Mouse (Mus musculus) embryo, embryonic 10.5 days (tissue): ENCODE measurements at regions not wholly inside any gene's neighbourhood (a gene's known extent, or its start where the extent isn't known, plus 50 kb on each side); places are given as distances from the start of the nearest gene placed in this dataset.

Experiments used
- DNase-seq: peaks from one replicate; pipeline ENCODE4 v3.0.0-alpha.2; 2015; ENCODE audit warnings: low spot score

- no peak for DNase-seq
Observed at GRCm38 (mm10) chr19:60148313-60148965, 78.1 kb downstream of the Fam204a start.

- DNase-seq = no peak
Observed at GRCm38 (mm10) chr19:60146451-60147190, 79.9 kb downstream of the Fam204a start.

DNA sequence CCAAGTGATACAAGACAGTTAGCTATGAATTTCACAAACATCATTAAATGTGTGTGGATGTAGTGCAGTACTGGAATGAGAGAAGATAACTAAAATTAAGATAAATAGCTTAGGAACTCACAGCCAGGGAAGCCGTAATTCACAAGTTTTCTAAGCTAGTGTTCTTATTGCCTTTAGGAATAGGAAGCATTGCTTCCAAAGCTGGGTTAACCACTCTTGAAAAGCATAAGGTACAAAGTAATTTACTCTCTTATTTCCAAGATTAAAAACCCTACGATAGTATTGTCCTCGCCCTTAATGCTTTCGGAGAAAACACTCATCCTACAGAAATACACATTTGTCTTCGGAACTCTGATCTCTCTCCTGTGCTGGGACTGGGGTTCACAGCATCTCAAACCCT, 81.3 kb downstream of the Fam204a start:
- no peak for DNase-seq

GRCm38 (mm10) chr19:60144336-60144989, 82.0 kb downstream of the Fam204a start:
- peak; percentile 97 for DNase-seq

- no peak for DNase-seq
Observed at GRCm38 (mm10) chr19:60138881-60139280, 87.6 kb downstream of the Fam204a start.

DNA sequence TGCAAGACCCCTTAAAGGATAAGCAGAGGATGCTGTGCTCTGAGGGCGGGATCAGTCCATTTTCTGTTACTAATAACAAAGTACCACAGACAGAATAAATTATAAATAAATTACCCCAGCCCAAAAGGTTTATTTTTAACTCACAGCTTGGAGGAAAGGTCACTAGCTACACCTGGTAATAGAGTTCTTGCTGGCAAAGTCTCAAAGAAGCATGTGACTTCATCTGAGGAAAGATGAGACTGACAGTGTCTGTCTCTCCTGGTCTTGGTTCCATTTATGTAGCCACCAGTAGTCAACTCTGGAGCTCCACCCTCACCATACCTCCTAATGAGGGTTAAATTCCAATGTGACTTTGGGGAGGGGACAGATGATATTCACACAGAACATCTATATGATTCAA, 90.0 kb downstream of the Fam204a start:
- DNase-seq = no peak

DNA sequence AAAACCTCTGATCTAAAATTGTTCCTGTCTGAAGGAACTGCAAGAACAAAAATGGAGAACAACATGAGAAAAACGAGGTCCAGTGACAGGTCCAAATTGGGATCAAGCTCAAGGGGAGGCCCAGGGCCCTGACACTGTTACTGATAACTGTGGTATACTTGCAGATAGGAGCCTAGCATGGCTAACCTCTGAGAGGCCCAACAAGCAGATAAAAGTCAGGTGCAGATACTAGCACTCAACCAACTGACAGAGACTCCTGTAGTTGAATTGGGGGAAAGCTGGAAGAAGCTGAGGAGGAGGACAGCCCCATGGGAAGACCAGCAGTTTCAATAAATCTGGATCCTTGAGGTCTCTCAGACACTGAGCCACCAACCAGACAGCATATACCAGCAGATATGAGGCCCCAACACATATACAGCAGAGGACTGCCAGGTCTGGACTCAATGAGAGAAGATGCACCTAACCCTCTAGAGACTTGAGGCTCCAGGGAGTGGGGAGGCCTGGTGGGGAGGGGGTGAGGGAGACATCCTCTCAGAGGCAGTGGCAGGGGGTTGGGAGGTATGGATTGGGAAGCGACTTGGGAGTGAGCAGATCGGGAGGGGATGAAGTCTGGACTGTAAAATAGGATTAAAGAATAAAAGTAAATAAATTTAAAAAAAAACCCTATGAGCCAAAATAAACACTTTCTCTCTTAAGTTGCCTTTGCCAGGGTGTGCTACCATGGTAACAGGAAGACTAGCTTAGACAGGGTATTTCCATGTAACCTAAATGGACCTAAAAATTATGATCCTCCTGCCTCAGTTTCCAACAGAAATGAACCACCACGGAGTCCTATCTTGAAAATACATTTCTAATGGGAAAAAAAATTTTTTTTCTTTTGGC, 91.8 kb downstream of the Fam204a start:
- no peak for DNase-seq

GRCm38 (mm10) chr19:60129635-60130034, 96.9 kb downstream of the Fam204a start:
- no peak for DNase-seq

DNA sequence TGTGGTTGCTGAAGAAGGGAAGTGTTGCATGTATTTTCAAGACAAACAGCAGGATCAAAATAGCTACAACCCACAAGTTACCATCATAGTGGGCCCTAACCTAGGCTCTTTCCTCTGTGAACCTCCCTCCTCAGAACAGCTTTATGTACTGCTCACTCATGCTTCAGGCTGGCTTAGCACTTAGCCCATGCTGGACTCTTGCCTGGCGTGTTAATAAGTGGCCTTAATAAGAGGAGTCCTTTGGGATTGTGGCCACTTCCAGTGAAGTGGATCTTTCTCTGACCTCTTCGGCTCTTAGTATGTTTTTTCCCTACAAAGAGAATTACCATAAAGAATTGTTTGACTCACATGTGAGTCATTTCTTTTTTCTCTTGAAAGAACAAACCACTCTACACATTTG, 101.9 kb downstream of the Fam204a start:
- no peak for DNase-seq

- no peak for DNase-seq
Observed at GRCm38 (mm10) chr19:60120917-60121316, 105.6 kb downstream of the Fam204a start.

DNA sequence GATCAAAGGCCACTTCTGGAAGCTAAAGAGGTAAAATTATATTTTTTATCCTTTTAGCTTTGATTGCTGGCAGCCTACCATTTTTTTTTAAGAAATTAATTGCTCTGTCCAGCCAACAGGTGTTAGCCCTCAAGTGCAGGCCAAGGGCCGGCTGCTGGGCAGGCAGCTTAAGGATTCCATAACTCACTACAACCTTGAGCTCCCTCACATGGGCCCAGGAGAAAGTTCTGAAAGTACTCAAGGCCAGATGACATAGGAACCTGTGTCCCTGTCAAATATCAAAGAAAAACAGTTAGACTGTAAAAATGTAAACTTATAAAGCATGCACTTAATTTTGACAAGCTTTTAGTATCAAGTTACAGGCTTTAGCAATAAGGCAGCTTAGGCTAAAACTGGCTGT, 107.5 kb downstream of the Fam204a start:
- peak; percentile 49 for DNase-seq

DNA sequence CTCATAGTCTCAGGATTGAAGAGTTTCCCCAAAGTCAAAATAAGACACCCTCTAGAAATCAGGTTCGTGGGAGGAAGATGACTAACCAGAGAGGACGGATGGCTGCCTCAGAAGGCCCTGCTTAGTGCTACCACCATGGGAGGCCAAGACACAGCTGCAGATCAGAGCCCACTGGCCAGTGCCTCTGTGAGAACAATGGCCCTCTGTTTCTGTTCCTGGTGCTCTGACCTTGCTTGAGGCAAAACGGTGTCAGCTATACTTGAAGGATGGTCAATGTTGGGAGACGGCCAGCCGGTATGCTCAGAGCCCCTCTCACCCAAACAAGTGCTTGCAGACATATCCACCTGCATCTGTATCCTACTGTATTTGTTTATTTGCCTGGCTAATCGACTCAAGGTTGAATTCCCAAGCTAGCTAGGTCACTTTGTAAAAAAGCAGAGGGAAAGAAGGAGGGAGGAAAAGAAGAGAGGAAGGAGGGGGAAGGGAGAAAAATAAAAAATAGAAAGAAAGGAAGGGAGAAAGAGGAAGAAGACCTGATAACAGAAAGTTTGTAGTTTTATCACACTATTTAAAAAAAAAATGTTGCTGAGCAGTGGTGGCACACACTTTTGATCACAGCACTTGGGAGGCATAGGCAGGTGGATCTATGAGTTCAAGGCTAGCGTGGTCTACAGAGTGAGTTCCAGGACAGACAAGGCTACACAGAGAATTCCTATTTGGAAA, 112.7 kb downstream of the Fam204a start:
- DNase-seq = peak; percentile 77

DNA sequence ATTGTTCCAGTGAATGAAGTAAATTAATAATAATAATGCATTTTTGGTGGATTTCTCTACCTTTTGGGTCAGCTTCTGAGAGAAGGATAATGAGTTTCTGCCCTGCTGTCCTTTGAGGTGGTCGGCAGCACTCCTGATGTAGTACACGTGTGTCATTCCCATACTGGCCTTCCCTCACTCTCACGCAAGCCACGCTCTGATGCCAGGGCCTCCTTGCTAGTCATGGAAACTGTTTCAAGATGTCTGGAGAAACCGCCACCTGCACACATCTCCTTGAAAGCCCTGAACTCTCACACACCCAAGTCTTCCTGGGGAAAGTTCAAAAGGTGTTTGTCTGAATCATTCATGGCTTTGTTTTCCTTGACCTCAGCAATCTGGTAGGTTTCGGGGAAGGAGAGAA, 116.2 kb downstream of the Fam204a start:
- peak; percentile 24 for DNase-seq

DNA sequence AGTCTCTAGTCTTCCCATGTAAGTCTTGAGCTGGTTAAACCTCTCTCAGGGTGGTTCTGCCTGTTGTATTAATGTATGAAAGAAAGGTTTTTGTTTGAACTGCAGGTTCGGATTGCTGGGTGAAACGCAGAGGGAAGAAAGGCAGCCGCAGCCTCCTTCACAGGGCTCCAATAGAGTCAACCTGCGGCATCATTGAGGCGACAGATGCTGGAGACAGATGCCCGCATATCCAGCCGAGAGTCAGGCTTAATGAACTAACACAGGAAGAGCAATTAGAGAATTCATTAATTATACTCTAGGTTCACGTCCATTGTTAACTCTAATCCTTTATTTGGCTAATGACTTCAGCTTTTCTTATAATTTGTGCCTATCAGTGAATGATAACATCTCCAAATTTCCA, 117.0 kb downstream of the Fam204a start:
- DNase-seq = no peak

GRCm38 (mm10) chr19:60097915-60098314, 128.6 kb downstream of the Fam204a start:
- no peak for DNase-seq

- DNase-seq = peak; percentile 5
Observed at GRCm38 (mm10) chr19:60074986-60075385, 131.5 kb upstream of the Rab11fip2 start.

GRCm38 (mm10) chr19:60073328-60073727, 129.9 kb upstream of the Rab11fip2 start:
- DNase-seq = no peak

GRCm38 (mm10) chr19:60066183-60066582, 122.7 kb upstream of the Rab11fip2 start:
- DNase-seq = no peak

DNA sequence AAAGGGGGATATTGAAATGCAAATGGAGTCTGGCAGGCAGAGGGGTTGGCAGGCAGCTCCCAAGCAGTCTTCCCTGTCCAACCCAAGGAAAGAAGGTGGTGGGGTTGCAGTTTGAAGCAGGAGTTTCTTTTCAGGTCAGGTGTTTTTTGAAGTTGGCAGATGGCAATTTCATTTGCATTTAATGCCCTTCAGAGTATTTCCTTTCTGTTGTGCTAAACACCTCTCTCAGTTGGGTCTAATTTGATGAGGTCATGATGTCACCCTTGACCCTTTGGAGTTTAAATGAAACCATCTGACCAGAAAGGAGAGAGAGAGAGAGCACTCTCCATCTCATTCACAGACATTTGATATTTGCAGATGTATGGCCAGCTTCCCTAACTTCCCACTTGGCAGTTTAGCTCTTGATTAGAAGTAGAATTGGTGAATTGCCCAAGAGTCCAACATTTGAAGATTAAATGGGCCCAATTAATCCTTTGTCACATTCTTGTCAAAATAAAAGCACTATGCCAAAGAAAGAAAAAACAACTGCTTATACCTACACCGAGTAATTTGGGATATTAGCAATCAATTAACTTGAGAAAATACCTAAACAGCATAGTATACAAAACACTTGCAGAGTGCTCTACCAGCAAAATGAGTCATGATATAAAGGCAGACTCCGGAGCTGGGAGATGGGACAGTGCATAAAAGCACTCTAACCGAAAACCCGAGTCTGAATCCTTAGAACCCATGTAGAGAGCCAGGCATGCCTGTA, 111.8 kb upstream of the Rab11fip2 start:
- DNase-seq = peak; percentile 80

DNA sequence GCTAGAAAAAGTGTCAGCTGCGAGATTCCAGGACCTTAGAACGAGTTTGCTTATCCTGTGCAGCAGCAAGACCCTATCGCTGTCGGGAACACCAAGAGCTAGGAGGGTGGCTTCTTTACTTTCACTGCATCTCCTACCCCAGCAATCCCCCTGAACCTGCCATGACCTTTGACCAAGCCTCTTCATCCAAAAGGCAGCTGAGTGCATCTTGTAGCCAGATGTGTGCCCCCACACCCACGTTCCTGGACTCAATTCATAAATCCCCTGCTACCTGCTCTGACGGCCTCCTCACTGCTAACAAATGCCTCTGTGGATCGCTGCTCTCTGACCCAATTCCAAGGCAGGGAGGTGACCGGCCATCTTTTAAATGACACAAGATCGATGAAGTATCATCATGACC, 107.7 kb upstream of the Rab11fip2 start:
- DNase-seq = peak; percentile 62

DNA sequence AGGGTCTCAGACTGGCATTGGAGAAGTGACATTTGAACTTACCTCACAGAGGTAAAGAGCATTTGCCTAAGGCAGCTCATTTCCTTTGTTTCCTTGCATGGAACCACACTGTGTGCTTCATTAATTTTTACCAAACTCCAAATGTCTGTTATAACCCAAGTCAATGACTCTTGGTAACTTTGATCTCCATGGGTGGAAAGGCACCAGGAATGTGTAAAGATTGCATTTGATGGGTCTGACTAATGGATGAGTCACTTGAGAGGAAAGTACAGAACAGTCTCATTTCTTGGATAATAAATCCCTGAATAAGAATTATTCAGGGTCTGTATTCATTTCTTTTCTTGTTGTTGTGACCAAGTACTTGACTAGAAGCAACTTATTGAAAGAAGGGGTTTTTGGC, 97.3 kb upstream of the Rab11fip2 start:
- no peak for DNase-seq
